Mouse (Mus musculus) cerebellum, postnatal 4 days (tissue): ENCODE data around the gene Bhlha9.
"Not testable (repeated sequence)": the region's sequence is repeated elsewhere in the genome, so short reads cannot be mapped to it uniquely, and the experiment has no call there.

ENCODE experiments used
- DNase-seq, 2 experiments: peaks; one replicate each; pipeline ENCODE4 v3.0.0; 2022; ENCODE audit warnings: low spot score in 2 of 2, mixed read lengths in 1 of 2

Bhlha9 gene

DNA sequence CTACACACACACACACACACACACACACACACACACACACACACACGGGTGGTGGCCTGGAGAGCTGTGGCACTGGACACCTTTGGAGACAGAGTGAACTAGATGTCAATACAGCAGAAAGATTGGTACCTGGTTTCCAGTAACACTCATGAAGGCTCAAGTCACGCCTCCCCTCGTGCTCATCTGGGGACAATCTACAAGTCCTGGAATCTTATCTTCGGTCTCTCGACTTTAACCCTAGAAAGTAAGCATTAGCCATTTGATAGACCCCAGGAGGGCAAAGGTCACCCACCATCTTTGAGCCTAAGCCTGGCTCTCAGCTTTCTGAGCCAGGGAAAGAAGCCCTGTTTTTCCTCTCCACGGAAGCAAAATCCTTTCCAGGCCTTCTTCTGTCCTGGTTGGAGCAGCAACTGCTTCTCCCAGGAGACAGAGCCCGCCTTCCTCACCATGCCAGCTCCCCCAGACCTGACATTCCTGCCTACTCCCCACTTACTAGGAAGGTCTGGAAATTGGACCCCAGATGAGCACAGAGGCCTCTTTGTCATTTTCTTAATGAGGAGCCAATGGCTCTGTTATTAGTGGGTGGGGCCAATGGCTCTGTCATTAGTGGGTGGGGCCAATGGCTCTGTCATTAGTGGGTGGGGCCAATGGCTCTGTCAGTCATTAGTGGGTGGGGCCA lies 10.3 kb upstream of the Bhlha9 start:
- DNase-seq, result no peak

DNA sequence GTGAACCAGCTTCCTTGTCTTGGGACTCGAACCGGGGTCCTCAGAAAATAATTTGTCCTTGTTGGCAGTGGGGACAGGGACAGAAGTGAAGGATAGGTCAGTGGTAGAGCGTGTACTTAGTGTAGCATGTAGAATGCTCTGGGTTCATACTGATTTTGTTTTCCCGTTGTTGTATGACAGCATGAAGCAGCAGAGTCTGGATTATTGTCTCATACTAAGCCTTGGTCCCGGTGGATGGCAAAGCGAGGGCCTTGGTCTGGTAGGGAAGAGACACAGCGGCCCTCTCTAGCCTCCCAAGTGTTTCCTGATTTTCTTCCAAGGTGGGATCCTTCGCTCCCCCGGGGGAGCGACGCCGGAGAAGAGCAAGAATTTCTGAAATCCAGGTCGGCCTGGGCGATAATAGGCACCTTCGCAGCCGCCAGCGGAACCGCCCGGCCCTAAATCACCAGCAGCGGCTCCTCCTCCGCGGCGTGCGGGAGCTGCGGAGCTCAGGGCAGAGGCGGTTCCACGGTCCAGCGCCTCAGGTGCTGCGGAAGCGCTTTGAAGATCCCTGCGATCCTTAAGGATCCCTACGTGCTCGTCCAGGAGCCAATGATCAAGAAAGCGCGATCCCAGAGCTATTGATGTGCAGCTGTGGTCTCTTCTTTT lies 6.1 kb upstream of the Bhlha9 start:
- DNase-seq, result no peak

DNA sequence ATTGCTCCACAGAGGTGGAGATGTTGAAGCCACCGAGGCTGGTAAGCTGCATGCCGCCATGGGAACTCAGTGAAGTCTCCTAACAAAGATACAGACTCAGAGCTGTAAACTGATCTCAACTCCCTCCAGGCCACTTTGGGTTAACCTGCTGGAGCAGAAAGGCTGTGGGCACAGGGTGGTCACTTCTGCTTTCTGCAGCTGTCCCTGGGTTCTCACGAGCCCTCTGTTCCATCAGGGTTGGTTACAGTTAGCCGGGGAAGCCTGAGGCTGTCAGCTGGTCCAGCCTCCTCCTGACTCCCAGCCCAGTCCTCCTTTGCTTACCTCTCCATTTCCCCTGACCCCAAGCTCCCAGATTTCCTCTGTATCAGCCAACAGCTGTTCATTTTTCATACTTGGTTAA lies 4.5 kb upstream of the Bhlha9 start:
- DNase-seq, result no peak

DNA sequence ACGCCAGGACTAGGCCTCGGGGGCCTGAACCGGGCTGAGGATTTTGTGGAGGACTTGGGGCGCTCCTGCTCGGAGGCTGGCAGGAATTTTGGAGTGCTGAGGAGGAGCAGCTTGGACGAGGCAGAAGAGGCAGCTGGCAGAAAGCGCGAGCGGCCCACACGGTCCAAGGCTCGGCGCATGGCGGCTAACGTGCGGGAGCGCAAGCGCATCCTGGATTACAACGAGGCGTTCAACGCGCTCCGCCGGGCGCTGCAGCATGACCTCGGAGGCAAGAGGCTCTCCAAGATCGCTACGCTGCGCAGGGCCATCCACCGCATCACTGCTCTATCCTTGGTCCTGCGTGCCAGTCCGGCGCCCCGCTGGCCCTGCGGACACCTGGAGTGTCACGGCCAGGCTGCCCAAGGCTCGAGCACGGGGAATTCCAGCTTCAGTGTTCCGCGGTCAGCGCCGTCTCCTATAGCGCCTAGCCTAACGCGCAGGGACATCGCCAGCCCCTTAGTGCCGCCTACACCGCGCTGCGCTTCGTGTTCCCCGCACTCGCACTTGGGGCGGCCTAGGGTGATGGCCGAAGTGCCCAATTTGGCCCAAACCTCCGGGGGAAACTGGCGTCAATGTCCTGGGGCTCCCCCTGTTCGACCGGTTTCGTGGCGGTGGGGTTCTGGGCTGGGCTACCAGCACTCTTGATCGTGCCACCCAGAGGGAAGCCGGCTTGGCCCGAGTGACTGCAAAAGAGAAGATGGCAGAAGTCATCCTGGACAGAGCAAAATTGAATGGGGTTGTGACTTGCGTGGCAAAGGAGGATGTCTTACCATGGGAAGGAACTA lies 503 bp downstream of the Bhlha9 start:
- DNase-seq, result peak in 1 of 2 experiments; percentile 39

DNA sequence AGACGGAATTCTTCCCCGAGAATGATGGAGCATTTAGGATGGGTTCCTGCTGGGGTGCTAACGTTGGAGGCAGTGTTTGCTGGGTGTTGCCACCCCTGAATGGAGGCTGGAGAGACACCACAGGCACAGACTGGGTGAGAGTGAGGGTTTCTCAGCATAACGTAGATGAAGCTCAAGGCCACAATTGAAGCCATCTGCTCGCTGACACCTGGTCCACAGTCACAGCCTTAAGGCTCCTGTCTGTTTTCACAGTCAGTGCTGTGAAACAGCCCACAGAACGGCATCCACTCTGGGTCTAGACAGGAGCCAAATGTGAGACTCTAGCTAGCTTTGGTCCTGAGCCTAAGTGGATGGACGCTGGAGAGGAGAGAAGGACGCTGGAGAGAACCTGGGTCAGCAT lies 1.9 kb downstream of the Bhlha9 start:
- no peak for DNase-seq

DNA sequence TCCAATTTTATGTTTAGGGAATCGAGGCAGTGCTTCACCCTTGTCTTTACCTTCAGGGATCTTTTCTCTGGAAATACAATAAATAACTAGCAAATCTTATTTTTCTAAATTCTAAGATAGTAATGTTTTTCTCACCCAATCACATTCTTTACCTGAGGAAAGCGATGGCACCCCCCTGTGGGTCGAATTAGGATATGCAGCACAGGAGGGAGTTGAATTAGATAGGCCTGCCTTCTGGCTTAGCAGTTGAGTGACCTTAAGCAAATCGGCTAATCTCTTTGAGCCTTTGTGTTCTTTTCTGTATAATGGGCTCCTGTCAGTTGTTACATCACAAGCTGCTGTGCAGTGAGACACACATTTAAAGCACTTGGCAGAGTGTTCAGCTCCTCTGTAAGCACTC lies 2.4 kb downstream of the Bhlha9 start:
- no peak for DNase-seq

DNA sequence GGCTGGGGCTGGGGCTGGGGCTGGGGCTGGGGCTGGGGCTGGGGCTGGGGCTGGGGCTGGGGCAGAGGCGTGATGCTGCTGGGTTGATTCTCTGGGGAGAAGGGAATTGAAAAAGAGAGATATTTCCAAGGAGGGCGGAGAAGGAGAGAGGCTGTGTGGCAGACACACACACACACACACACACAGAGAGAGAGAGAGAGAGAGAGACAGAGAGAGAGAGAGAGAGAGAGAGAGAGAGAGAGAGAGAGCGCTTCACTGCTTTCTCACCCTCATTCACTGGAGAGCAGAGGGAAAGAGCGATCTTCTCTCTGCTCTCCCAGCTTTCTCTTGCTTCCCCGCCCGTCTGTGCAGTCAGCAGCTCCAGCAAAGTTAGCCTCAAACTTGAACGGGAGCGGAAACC lies 7.2 kb downstream of the Bhlha9 start, which contains the start of gene Trarg1:
Gene Trarg1 (plus strand): TSS at position 301 of the 400 bp plus-strand sequence.
- not testable (repeated sequence) for DNase-seq

DNA sequence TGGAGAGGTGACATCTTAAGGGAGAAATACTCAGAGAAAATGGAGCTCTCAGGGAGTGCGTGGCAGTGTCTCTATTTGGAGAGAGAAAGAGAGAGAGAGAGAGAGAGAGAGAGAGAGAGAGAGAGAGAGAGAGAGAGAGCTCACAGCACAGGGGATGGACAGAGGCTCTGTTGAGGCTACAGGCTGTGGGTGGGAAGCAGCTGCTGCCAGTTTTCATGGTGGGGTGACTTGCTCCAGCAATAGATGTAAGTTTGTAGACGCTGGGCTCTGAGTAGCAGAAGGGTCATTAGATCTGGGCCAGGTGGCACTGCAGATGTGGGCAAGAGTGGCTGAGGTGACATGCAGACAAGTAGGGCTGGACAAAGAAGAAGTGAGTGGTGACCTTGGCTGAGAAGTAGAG lies 13.3 kb downstream of the Bhlha9 start:
- DNase-seq, result no peak

DNA sequence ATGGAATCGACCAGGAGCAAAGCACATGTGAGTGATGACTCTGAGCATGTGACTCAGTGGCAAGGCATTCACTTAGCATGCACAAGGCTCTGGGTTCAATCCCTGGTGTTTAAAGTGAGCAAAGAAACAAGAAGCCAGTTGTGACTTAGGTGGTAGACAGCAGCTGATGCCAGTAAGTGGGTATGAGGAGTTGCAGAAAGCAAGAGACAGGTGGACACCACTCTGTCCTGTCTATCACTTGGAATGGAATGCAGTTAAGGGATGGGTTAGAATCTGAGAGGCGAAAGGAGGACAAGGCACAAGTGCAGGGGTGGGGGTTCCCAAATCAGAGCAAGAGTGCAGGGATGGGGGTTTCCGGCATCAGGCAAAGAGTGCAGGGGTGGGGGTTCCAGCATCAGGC lies 19.8 kb downstream of the Bhlha9 start:
- DNase-seq, result no peak

DNA sequence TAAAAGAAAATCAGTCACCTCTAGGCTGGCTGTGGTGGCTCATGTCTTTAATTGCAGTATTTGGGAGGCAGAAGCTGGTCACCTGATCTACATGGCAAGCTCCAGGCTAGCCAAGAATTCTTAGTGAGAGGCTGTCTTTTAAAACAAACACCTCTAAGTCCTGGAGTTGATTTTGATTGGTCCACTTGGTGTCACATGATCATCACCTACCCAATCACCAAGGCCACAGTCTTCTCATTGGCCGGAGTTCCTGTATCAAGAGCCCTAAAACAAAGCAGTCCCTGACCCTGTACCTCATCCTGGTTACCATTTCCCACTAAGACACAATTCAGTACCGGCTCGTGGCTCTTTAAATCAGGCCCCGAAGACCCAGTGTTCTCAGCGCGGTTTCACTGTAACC lies 23.5 kb downstream of the Bhlha9 start:
- no peak for DNase-seq

DNA sequence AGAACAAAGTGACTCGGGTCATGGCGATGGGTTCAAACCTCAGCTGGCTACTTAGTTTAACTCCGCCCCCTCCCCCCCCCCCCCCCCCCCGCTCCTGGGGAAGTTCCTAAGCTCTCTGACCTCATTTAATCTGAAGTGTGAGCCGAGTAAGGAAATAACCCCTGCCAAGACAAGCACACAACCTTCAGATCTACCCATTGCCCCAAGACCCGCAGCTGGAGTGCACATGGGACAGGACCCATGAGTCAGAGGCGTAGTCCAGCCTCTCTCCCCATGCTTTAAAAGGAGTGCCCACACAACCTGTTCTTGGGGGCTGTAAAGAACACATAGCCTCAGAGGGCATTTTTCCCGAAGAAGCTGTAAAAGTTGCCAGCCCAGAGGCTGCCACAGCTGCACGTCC lies 27.4 kb downstream of the Bhlha9 start:
- DNase-seq, result no peak

DNA sequence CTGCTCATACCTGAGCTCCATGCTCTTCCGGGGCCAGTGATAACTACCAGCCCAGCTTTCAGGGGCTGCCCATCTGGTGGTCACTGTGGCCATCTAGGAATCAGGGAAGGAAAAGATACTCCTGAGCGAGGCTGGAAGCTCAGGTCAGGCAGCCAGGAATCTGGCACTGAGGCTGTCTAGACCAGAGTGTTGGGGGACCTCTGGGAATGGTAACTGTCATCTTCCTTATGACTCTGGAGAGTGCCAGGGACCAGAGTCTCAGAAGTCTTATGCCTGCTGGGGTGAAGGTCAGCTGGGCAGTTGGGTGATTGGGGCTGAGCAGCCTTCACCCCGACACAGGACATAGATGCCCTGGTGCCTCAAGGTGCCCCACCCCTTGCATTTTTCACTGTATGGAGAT lies 35.4 kb downstream of the Bhlha9 start:
- DNase-seq, result no peak

DNA sequence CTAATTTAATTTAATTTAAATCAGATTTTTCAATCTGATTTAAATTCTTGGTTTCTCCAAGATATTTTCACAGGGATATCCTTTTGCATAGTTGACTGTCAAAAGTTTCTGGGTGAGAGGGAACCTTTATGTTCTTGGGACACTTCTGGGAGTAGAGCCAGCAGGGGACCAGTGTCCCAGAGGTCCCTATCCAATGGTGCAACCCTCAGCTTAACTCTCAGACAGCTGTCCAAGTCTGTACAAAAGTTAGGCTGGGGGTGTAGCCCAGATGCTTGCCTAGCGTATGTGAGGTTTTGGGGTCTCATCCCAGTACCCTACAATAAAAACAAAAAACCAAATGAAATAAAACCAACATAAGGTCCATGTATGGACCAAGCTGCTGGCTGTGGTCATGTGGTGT lies 35.8 kb downstream of the Bhlha9 start:
- DNase-seq, result no peak

DNA sequence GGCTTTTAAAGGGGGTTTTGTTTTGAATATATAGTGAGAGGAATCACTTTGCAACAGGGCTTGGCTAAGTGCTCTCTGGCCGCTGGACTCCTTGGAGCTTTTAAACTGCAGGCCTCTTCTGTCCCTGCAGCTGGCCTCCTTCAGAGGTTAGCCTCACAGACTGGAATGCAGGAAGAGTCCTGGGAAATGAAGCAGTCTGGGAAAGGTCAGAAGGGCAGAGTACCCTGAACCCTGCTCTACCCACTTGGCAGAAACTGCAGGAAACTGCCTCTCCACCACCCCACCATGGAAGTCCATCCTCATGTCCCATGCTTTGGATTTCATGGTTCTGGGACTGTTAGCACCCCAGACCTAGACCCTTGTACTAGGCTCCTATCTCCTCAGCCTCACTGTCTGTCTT lies 36.6 kb downstream of the Bhlha9 start:
- no peak for DNase-seq

DNA sequence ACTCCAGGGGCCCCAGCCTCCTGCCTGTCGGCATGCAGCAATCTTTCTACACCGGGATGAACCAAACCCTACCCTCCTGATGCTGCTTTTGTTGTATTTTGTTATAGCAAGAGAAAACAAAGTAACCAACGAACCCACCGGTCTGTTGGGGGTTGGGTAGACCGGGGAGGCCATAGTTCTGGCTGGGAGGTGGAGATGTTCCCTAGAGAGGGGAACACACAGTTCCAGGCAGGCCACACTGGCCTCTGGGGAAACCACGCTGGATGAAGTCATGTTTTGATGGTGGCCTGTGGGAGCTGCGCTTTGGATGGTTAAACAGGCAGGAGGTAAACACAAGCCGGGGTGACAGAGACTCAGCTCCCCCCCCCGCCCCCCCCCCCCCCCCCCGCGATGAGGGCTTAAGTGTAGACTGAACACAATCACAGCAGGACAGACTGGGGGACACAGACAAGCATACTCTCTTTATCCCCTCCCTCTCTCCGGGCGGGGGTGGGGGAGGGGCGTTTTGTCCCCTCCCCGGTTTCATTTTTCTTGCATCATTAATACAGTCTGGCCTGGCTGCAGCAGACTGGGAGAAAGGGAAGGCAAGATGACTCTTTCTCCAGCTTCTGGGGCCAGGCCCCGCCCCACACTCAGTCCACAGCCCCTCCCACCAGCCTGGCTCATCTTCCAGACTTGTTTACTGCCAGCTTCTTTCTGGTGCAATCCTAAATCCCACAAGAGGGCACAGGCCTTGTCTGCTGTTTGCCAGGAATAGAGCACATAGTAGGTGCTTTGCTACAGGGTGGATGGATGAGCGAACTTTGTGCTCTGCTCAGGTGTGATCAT lies 37.6 kb downstream of the Bhlha9 start:
- peak in 1 of 2 experiments; percentile 29 for DNase-seq

DNA sequence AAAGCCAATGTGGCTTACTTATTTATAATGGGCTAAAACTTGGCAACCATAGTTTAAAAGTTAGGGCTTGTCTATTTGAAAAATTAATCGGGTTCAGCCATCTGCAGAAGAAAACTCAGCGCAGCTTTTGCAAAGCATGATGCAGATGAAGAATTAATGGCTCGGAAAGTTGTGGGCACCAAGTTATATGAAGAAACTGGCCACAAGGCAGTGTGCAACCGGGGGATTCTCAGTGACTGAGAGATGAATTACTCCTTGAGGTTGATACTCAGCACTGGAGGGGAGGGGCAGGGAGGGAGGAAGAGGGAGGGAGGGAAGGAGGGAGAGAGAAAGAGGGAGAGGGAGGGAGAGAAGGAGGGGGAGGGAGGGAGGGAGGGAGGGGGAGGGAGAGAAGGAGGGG lies 44.7 kb downstream of the Bhlha9 start:
- no peak for DNase-seq
